Mouse (Mus musculus): ENCODE measurements around the gene Wars. TPM values are rescaled to one million over a fixed set of nuclear protein-coding genes. Genes with fewer than 3 reads are reported as not detected.

The Wars gene
- total RNA-seq, 2 experiments from 2014 or later: 88.5 to 95.1 TPM

GRCm38 (mm10) chr12:108826958-108827535 is 66.9 kb downstream of the Wars start:
- DNase-seq (ENCODE audit: low spot score in 2 of 2): no peak

GRCm38 (mm10) chr12:108826282-108826957 is 67.6 kb downstream of the Wars start:
- no peak for DNase-seq (ENCODE audit: low spot score in 2 of 2)

- no peak for DNase-seq (ENCODE audit: low spot score in 2 of 2)
Measured at GRCm38 (mm10) chr12:108825561-108826224, 68.3 kb downstream of the Wars start.

GRCm38 (mm10) chr12:108824225-108824874 is 69.6 kb downstream of the Wars start:
- DNase-seq (ENCODE audit: low spot score in 2 of 2): no peak

GRCm38 (mm10) chr12:108823036-108823435 is 70.9 kb downstream of the Wars start:
- no peak for DNase-seq (ENCODE audit: low spot score in 2 of 2)

- DNase-seq (ENCODE audit: low spot score in 2 of 2): no peak
Measured at GRCm38 (mm10) chr12:108820461-108820860, 73.5 kb downstream of the Wars start.

- DNase-seq (ENCODE audit: low spot score in 2 of 2): no peak
Measured at GRCm38 (mm10) chr12:108816569-108816968, 77.4 kb downstream of the Wars start.

- DNase-seq (ENCODE audit: low spot score in 2 of 2): peak in 1 of 2 experiments; percentile 22
Measured at GRCm38 (mm10) chr12:108814470-108814869, 79.5 kb downstream of the Wars start.

GRCm38 (mm10) chr12:108812463-108812862 is 81.5 kb downstream of the Wars start:
- peak in 1 of 2 experiments; percentile 35 for DNase-seq (ENCODE audit: low spot score in 2 of 2)

GRCm38 (mm10) chr12:108811133-108811532 is 82.8 kb downstream of the Wars start:
- no peak for DNase-seq (ENCODE audit: low spot score in 2 of 2)

GRCm38 (mm10) chr12:108810309-108810708 is 83.7 kb downstream of the Wars start:
- no peak for DNase-seq (ENCODE audit: low spot score in 2 of 2)

Small RNA genes lying within 50 kb of the gene (microRNA-seq; reads per million reads assigned to microRNA genes)
- gene Mir345: 54.3 to 83.0 reads per million in 2 experiments

Other genes with a start within 250 kb of the Wars start
- 1 to 10 TPM; 3.5 to 4.6 TPM for gene Degs2, start 191.9 kb downstream of the Wars start, total RNA-seq (2021)
- 10 to 100 TPM; 47.6 to 48.6 TPM for gene Yy1, start 101.2 kb downstream of the Wars start, total RNA-seq (2021)
- gene Slc25a29, start 58.3 kb downstream of the Wars start, total RNA-seq (2021): 10 to 100 TPM; 14.3 to 15.3 TPM
- gene Slc25a47, start 58.1 kb downstream of the Wars start, total RNA-seq (2021): 1 to 10 TPM; 8.6 to 9.1 TPM
- 10 to 100 TPM; 11.0 to 12.4 TPM for gene Wdr25, start 543 bp downstream of the Wars start, total RNA-seq (2021)
- gene Begain, start 174.0 kb upstream of the Wars start, total RNA-seq (2021): 100 to 1,000 TPM; 137 to 141 TPM

All from left cerebral cortex, adult 18-20 months (tissue).